Mouse (Mus musculus) B cell, adult (primary cell): Measurements from ENCODE around the gene Olfr1143. TPM values are rescaled to one million over a fixed set of nuclear protein-coding genes. Genes with fewer than 3 reads are reported as not detected.

Experiments used
- total RNA-seq: library from RNA; stranded (reverse); gene quantifications from 4 replicates; pipeline ENCODE4 v1.2.4, GENCODE M21; 2023; ENCODE audit not compliant: inconsistent age

Olfr1143 gene
- total RNA-seq = not detected in 4 replicates

GRCm38 (mm10) chr2:87800292-87800691 is at the start of gene Olfr1143:
Gene Olfr1143 (plus strand): TSS chr2:87800592.

DNA sequence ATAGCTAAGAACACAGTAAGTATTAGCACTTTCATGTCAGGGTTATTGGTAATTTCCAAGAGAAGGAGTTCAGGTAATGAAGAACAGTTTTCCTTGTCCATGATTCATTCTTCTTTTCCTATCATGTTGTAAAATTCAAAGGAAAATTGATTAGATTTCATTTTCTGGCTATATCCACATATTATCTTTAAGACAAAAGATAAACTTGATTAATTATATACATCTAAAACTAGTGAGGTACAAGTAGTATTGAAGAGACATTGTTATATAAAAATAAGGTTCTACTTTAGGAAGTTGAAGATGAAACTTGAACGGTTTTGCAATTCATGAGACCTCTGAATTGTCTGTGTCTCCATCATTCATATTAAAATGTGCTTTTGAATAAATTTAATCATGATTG is 46.5 kb upstream of the Olfr1143 start, which contains the start of gene Olfr1141:
Gene Olfr1141 (minus strand): TSS at position 101 of the 400 bp plus-strand sequence.

GRCm38 (mm10) chr2:87779183-87779582 is 21.2 kb upstream of the Olfr1143 start, which contains the start of gene Olfr152:
Gene Olfr152 (plus strand): TSS chr2:87779483.

GRCm38 (mm10) chr2:87809522-87809921 is 9.1 kb downstream of the Olfr1143 start, which contains the start of gene Olfr1145:
Gene Olfr1145 (plus strand): TSS chr2:87809822.

DNA sequence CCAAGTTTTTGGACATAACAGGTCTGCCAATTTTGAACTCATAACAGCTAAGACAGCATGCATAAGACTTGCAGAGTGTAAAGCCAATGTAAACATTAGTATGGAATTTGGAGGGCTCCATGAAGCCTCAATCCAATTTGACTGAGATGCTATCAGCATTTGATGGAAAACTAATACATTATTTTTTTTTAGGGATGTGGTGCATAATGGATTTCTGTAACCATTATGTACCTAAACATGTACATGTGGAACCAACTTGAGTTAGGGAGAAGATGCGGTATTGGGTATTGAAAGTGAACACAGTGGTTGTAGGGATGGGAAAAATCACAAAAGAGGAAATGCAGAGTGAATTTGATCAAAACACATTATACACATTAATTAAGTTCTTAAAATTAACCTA is 29.8 kb downstream of the Olfr1143 start, which contains the start of gene Olfr1148:
Gene Olfr1148 (plus strand): TSS at position 301 of the 400 bp plus-strand sequence.

GRCm38 (mm10) chr2:87843693-87844092 is 43.3 kb downstream of the Olfr1143 start, which contains the start of gene Olfr1150-ps1:
Gene Olfr1150-ps1 (plus strand): TSS chr2:87843993.

Other genes with a start within 250 kb of the Olfr1143 start
- not detected in 4 replicates for gene Olfr1129, start 226.7 kb upstream of the Olfr1143 start, total RNA-seq
- not detected in 4 replicates for gene Olfr1130, start 194.4 kb upstream of the Olfr1143 start, total RNA-seq
- not detected in 4 replicates for gene Olfr1131, start 173.5 kb upstream of the Olfr1143 start, total RNA-seq
- gene Olfr1132, start 163.1 kb upstream of the Olfr1143 start, total RNA-seq = not detected in 4 replicates
- not detected in 4 replicates for gene Olfr1133, start 153.2 kb upstream of the Olfr1143 start, total RNA-seq
- not detected in 4 replicates for gene Olfr1134, start 142.1 kb upstream of the Olfr1143 start, total RNA-seq
- not detected in 4 replicates for gene Olfr1135, start 126.9 kb upstream of the Olfr1143 start, total RNA-seq
- gene Olfr1136, start 106.6 kb upstream of the Olfr1143 start, total RNA-seq = not detected in 4 replicates
- not detected in 4 replicates for gene Olfr1137, start 87.4 kb upstream of the Olfr1143 start, total RNA-seq
- gene Olfr1138, start 60.6 kb upstream of the Olfr1143 start, total RNA-seq = not detected in 4 replicates
- gene Olfr1140, start 56.8 kb upstream of the Olfr1143 start, total RNA-seq = not detected in 4 replicates
- gene Olfr1141, start 46.6 kb upstream of the Olfr1143 start, total RNA-seq = not detected in 4 replicates
- not detected in 4 replicates for gene Olfr152, start 21.1 kb upstream of the Olfr1143 start, total RNA-seq
- gene Olfr1145, start 9.2 kb downstream of the Olfr1143 start, total RNA-seq = not detected in 4 replicates
- gene Olfr1148, start 29.9 kb downstream of the Olfr1143 start, total RNA-seq = not detected in 4 replicates
- not detected in 4 replicates for gene Olfr1150-ps1, start 43.4 kb downstream of the Olfr1143 start, total RNA-seq
- not detected in 4 replicates for gene Olfr1151, start 55.3 kb downstream of the Olfr1143 start, total RNA-seq
- not detected in 4 replicates for gene Olfr1152, start 65.9 kb downstream of the Olfr1143 start, total RNA-seq
- not detected in 4 replicates for gene Olfr1153, start 94.4 kb downstream of the Olfr1143 start, total RNA-seq
- gene Olfr1154, start 104.6 kb downstream of the Olfr1143 start, total RNA-seq = not detected in 4 replicates
- gene Olfr1155, start 144.5 kb downstream of the Olfr1143 start, total RNA-seq = not detected in 4 replicates
- not detected in 4 replicates for gene Olfr1156, start 152.5 kb downstream of the Olfr1143 start, total RNA-seq
- gene Olfr1157, start 167.7 kb downstream of the Olfr1143 start, total RNA-seq = not detected in 4 replicates
- not detected in 4 replicates for gene Olfr74, start 174.1 kb downstream of the Olfr1143 start, total RNA-seq
- gene Olfr1158, start 189.5 kb downstream of the Olfr1143 start, total RNA-seq = not detected in 4 replicates
- not detected in 4 replicates for gene Olfr1160, start 207.7 kb downstream of the Olfr1143 start, total RNA-seq
- gene Olfr1161, start 222.2 kb downstream of the Olfr1143 start, total RNA-seq = not detected in 4 replicates
- not detected in 4 replicates for gene Olfr73, start 237.1 kb downstream of the Olfr1143 start, total RNA-seq